Mouse (Mus musculus) intestine, embryonic 15.5 days (tissue): ENCODE data around the gene Scgb2b21. TPM values are rescaled to one million over a fixed set of nuclear protein-coding genes. Genes with fewer than 3 reads are reported as not detected.
"Not testable (repeated sequence)": the region's sequence is repeated elsewhere in the genome, so short reads cannot be mapped to it uniquely, and the experiment has no call there.

Source experiments
- ATAC-seq: fragments of 200-750 bp; cut with Nextera tagmentation; 2 replicates; pipeline ENCODE4 v1.8.0; 2017; ENCODE audit warnings: moderate TSS enrichment, moderate library complexity
- H3K27ac ChIP-seq: fragments of 300-500 bp; sonication (generic); 2 replicates; pipeline ENCODE4 v1.5.1; 2015; ENCODE audit warnings: mild to moderate bottlenecking, inconsistent platforms
- H3K27me3 ChIP-seq: fragments of 300-500 bp; sonication (generic); replicated peaks from 2 replicates; pipeline ENCODE4 v1.6.1; 2015; ENCODE audit warnings: inconsistent platforms
- H3K36me3 ChIP-seq: fragments of 300-500 bp; sonication (generic); 2 replicates; pipeline ENCODE4 v1.6.1; 2015; ENCODE audit warnings: inconsistent platforms
- H3K4me1 ChIP-seq: fragments of 300-500 bp; sonication (generic); replicated peaks from 2 replicates; pipeline ENCODE4 v1.6.1; 2015; ENCODE audit warnings: inconsistent platforms
- H3K4me2 ChIP-seq: fragments of 300-500 bp; sonication (generic); replicated peaks from 2 replicates; pipeline ENCODE4 v1.6.1; 2015; ENCODE audit warnings: mild to moderate bottlenecking, inconsistent platforms
- H3K4me3 ChIP-seq: fragments of 300-500 bp; sonication (generic); replicated peaks from 2 replicates; pipeline ENCODE4 v1.5.1; 2015; ENCODE audit warnings: inconsistent platforms
- H3K9ac ChIP-seq: fragments of 300-500 bp; sonication (generic); 2 replicates; pipeline ENCODE4 v1.6.1; 2015; ENCODE audit warnings: inconsistent platforms
- H3K9me3 ChIP-seq: fragments of 300-500 bp; sonication (generic); 2 replicates; pipeline ENCODE4 v1.6.1; 2016; ENCODE audit warnings: inconsistent platforms
- WGBS: fragments of 180-500 bp; shearing (Covaris S2); methylation state at CpG from one replicate; pipeline ENCODE4 v1.1.7; 2015; 5-methylcytosine and 5-hydroxymethylcytosine counted together
- polyA plus RNA-seq: library from polyadenylated mRNA; unstranded; fragments of >200 nt; fragmentation: Nextera tagmentation; extraction: Ambion mirVana; gene quantifications from 2 replicates; pipeline ENCODE4 v1.2.1, GENCODE M21; 2015

Gene Scgb2b21
- not detected in 2 replicates for polyA plus RNA-seq

- Histone ChIP-seq H3K27me3 (no peaks in the 10 kb centered on the region), H3K4me3 (no peak within 1 kb of the TSS), H3K4me2 (no peak within 1 kb of the TSS), H3K27ac (no peak within 1 kb of the TSS), H3K9ac (no peak within 1 kb of the TSS), H3K36me3 (no peaks in the 10 kb centered on the region), H3K9me3 (peaks cover 4% of the 10 kb centered on the region; the same call in 1 of the 2 replicates), H3K4me1 (no peaks in the 10 kb centered on the region)
- ATAC-seq, result no peak
Measured at GRCm38 (mm10) chr7:33520358-33520757, at the start of gene Scgb2b21. Scgb2b21 (minus strand) TSS chr7:33520458.

GRCm38 (mm10) chr7:33543420-33543819 lies 23.2 kb upstream of the Scgb2b21 start:
- 91% methylated on average over 12 of the region's 12 CpGs for WGBS
- H3K9me3 ChIP-seq, H3K4me1 ChIP-seq, H3K27ac ChIP-seq, H3K4me3 ChIP-seq, H3K27me3 ChIP-seq, H3K36me3 ChIP-seq, H3K4me2 ChIP-seq, H3K9ac ChIP-seq, ATAC-seq: not testable (repeated sequence)

Other genes with a start within 250 kb of the Scgb2b21 start
- gene Scgb2b19, start 240.1 kb downstream of the Scgb2b21 start, polyA plus RNA-seq, result not detected in 2 replicates
- not detected in 2 replicates for gene Scgb1b19, start 233.2 kb downstream of the Scgb2b21 start, polyA plus RNA-seq
- not detected in 2 replicates for gene Scgb2b20, start 154.1 kb downstream of the Scgb2b21 start, polyA plus RNA-seq
- not detected in 2 replicates for gene Scgb1b20, start 147.2 kb downstream of the Scgb2b21 start, polyA plus RNA-seq
- gene Scgb2b24, start 218.9 kb upstream of the Scgb2b21 start, polyA plus RNA-seq, result not detected in 2 replicates
- gene Scgb1b24, start 223.3 kb upstream of the Scgb2b21 start, polyA plus RNA-seq, result not detected in 2 replicates